Mouse (Mus musculus): ENCODE measurements around the gene Hgfac.

Gene Hgfac

DNA sequence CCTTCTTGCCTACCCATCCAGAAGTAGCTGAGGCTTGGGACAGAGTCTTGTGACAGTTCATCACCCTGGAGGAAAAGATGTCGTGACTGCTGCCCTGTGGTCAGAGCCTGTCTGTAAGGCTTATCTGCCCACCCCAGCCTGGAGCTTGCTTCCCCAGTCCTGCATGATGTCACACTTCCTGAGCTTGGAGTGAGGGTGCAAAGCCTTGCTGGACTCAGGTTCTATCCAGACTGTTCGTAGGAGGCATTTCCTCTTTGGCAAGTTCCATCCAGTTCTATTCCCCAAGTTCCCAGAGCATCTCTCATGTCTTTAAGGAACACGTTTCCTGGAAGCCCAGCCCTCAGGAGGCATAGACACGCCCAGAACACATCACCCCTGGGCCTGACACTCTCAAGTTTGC lies 5.5 kb upstream of the Hgfac start:
- no peak for ATAC-seq (ENCODE audit: insufficient number of reproducible peaks, low FRiP score, low TSS enrichment)

DNA sequence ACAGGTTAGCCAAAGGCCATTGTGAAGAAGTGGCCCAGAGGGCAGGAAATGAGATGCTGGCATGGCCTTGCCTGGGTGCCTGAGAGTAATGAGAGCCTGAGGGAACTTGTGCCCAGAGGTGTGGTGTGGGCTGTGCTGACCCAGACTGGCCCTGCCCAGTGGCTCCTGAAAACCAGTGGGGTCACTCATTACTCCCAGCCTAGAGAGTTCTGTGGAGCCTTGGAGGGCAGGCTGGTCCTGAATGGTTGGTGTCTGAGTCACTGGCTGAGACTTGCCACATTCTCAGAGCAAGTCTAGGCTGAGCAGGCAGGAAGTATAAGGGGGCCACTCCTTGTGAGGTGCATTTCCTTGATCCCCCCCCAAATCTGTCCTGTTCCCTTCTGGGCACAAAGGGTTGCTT lies 3.9 kb upstream of the Hgfac start:
- ATAC-seq (ENCODE audit: insufficient number of reproducible peaks, low FRiP score, low TSS enrichment) = no peak

DNA sequence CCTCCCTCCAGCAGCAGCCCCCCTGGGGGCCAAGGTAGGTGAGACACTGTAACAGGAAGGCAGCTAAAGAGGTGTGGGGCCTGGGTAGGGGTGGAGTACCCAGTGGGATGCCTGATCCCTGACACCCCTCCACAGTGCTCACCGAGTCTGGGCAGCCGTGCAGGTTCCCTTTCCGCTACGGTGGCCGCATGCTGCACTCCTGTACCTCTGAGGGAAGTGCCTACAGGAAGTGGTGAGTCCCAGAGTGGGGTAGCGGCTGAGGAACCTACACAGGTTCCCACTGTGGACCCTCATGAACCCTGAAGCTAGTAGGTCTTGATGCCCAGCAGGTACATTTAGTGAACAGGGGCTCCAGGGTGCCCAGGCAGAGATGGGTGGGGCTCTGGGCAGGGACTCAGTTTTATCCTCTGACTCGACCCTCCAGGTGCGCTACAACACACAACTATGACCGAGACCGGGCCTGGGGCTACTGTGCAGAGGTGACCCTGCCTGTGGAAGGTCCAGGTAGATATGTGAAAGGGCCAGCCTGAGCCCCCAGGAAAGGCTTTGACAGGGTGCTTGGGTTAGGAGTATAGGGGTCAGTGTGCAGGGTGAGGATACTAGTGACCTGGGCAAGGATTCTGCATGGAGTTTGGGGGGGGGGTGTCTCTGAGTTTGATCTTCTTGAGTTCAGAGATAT lies 1.3 kb downstream of the Hgfac start:
- peak; percentile 7; the same call in 1 of the 2 replicates for ATAC-seq (ENCODE audit: insufficient number of reproducible peaks, low FRiP score, low TSS enrichment)

DNA sequence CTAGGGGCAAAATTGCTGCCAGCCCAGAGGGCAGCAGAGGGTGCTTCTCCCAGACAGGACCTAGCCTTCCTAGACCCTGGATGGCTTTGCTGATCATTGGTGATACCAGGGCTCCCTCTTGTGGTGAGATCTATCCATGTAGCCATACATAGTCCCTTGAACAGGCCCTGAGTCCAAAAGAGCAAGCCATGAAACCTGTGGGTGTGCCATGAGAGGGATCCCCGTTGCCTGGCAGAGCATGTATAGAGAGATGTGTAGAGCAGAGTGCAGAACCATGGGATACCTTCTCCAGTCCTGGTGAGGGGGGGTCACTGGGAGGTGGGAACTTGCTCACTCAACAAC lies 1.8 kb downstream of the Hgfac start:
- peak; percentile 71 for ATAC-seq (ENCODE audit: insufficient number of reproducible peaks, low FRiP score, low TSS enrichment)

DNA sequence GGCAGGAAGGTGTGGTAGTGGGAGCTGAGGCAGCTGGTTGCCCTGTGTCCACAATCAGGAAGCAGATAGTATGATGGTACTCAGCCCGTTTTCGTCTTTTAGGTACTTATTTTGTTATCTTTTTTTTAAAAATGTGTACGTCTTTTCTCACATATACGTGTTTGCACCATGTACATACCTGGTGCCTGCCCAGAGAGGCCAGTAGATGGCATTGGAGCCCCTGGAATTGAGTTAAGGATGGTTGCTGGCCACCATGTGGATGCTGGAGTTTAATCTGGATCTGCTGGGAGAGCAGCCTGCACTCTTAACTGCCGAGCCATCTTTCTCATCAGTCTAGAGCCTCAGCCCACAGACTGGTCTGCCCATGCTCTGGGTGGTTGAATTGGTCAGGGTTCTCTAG lies 9.2 kb downstream of the Hgfac start:
- ATAC-seq (ENCODE audit: insufficient number of reproducible peaks, low FRiP score, low TSS enrichment) = no peak

DNA sequence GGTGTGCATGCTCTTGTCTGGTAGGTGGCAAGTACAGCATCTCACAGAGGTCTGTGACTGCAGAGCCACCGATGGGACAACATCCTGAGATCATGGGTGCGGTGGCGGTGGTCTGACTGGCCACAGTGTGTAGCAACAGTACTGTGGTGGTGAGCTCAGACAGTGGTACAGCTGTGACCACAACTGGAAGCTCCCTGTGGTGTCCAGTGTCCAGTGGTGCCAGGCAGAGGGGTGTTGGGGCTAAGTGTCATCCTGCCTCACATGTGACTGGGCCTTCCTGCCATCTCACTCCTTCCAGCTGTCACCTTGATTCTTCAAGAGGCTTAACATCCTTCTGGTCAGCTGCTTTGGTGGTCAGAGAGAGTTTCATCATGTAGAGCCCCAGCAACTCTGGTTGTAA lies 13.3 kb downstream of the Hgfac start:
- ATAC-seq (ENCODE audit: insufficient number of reproducible peaks, low FRiP score, low TSS enrichment) = no peak

DNA sequence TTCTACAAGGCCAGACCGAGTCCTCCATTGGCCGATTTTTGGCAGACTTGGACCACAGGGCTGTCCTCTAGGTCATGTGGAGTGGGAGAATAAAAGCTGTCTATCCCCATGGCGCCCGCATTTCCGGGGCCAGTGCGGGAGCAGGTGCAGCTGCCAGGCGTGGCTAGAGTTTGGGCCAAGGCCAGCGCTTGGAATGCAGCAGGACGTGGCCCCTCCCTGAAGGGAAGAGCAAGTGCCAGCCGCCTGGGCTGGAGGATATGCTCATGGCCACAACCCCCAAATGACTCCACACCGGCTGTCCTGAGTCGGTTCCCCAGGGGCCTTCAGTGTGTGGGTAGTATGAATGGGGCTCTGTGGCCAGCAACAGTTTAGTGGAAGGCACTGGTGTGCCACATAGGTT lies 13.8 kb downstream of the Hgfac start:
- ATAC-seq (ENCODE audit: insufficient number of reproducible peaks, low FRiP score, low TSS enrichment) = no peak

DNA sequence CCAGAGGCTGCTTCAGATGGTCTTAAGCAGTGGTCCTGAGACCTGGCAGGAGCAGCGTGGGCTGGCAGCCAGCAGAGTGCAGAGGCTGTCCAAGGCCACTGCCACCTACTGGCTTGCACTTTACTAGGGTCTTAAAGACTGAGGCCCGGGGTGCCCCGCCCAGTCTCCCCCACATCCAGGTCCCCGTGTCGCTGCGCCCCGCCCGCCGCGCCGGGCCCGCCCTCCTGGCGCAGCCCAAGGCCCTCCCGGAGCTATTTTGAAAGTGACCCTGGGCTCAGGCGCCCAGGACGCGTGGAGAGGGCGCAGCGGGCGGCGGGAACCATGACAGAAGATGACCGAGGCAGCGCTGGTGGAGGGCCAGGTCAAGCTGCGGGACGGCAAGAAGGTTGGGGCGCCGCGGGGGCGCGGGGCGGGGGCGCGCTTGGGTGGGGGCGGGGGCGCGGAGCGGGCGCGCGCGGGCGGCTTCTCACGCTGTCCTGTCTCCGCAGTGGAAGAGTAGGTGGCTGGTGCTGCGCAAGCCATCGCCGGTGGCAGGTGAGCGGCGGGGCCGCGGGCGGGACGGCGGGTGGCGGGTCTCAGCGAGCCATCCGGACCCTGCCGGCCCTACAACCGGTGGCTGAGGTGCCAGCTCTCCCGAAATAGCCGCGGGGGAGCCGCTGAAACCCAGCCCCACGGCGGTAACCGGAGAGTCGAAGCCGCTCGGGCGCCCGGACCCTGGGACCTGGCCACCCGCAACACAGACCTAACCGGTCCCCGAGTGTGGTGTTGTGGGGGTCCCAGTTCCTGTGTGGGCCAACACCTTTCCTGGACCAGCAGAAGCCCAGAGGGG lies 15.5 kb downstream of the Hgfac start, which contains the start of gene Dok7:
Gene Dok7, plus strand, starts transcription at position 163 of the 829 bp plus-strand sequence.
- ATAC-seq (ENCODE audit: insufficient number of reproducible peaks, low FRiP score, low TSS enrichment) = no peak

DNA sequence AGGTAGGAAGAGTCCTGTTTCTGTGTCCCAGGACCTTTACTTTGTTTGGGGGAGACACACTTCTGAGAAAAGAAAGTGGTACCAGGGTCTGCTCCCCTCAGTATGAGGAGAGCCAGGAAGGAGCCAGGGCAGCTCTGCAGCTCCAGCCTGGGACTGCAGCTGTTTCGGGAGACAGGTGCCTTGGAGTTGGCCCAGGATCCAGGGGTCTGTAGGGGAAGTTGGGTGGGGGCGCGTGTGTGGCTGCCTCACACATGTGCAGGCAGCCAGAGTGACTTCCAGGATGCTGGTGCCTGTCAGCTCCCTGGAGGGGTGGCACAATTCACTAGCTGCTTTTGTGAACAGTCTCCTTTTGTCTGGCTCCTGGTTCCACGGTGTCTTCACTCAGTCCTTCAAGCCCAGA lies 16.3 kb downstream of the Hgfac start:
- no peak for ATAC-seq (ENCODE audit: insufficient number of reproducible peaks, low FRiP score, low TSS enrichment)

DNA sequence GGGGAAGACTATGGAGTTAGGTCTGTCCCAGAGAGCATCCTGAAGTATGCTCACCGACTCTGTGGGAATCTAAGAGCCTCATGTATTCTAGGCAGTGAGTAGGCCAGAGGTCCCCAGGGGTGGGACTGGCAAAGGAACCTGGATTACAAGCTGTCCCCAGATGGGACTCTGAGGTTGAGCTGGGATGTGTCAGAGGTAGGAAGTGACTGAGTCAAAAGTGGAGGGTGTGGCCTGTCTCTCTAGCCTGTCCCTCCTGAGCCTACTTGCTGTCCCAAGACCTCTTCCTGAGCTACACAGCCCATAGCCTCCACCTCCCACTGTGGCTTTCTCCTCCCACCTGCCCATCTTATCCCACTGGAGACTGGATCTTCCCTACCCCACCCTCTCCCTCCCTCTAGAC lies 16.9 kb downstream of the Hgfac start:
- no peak for ATAC-seq (ENCODE audit: insufficient number of reproducible peaks, low FRiP score, low TSS enrichment)

DNA sequence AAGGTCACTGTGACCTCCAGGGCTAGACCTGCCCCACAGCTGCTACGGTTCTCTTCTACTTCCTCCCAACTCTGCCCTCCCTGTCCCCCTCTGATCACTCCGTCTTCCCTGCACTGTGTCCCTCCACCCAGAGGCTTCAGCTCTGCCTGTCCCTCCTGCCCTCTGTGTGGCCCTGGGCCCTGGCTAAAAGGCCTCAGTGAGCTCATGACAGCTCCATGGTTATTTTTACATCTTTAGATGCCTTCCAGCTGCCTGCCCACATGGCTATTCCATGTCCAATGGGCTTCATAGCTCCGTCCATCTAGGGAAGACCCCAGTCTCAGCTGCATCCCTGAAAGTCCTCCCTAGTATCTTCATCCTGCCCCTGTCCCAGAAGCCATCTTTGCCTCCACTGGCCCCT lies 18.8 kb downstream of the Hgfac start:
- ATAC-seq (ENCODE audit: insufficient number of reproducible peaks, low FRiP score, low TSS enrichment) = no peak

DNA sequence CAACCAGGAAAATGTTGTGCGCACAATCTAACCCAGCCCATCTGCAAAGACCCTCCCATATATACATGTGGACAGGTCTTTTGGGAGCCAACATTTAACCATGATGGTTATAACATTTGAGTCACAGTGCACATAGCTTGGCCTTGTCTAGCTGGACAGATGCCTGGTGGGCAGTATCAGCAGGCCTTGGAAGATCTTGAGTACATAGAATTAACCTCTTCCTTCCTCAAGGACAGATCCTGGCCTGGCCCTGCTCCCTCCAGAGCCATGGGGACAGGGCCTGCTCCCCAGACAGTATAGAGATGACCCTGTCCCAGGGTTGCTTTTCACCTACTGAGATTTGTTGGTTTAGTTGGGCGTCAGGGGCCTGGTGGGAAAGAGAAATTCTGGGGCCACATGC lies 28.5 kb downstream of the Hgfac start:
- no peak for ATAC-seq (ENCODE audit: insufficient number of reproducible peaks, low FRiP score, low TSS enrichment)

DNA sequence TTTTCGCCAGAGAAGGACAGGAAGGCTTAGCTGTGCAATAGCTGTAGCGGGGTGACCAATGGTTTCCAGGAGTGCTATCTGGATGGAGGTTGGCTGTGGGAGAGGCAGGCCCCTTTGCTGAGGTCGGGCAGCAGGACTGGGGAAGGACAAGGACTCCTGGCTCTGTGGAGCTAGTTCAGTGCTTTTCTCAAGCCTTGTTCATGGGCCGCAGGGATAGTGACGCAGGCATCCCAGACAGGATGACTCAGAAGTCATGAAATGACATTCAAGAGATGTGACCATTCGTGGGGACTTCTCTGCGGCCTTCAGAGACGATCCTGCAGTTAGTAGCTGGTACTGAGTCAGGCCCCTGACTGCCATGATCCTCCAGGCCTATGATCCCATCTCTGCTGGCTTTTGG lies 29.0 kb downstream of the Hgfac start:
- no peak for ATAC-seq (ENCODE audit: insufficient number of reproducible peaks, low FRiP score, low TSS enrichment)

DNA sequence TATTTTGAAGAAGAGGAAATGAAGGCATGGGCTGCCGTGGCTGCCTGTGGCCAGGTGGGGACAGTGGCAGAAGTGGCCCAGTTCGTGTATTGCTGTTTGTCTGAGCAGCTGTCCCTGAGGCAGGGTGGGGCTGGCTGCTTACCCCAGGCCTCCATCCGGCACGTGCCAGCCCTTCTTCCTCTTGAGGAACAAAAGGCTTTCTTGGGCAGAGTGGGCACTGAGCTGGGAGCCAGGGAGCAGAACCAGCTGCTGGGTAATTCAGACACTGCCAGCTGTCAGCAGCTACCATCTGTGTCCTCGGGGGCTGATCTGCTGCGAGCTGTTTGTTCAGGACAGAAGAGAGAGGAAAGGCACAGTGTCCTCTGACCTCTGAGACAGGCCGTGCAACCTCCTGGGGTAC lies 29.6 kb downstream of the Hgfac start:
- no peak for ATAC-seq (ENCODE audit: insufficient number of reproducible peaks, low FRiP score, low TSS enrichment)

DNA sequence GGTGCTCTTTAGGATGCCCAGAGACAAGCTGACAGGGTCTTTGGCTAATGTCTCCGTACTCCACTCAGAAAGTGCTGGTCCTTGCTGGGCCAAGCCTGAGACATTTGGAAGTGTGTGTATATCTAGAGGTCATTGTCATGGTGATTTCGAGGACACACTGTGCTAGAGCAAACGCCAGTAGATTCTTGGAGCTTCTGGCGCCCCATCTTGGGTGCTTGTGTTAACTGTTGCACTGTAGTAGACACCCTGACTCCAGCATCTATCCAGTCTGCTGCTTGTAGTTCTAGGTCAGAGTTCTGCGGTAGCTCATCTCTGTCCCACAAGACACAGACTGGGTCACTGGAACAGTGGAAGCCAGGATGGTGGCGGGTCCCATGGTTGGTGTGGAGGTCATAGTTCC lies 30.5 kb downstream of the Hgfac start:
- ATAC-seq (ENCODE audit: insufficient number of reproducible peaks, low FRiP score, low TSS enrichment) = no peak

DNA sequence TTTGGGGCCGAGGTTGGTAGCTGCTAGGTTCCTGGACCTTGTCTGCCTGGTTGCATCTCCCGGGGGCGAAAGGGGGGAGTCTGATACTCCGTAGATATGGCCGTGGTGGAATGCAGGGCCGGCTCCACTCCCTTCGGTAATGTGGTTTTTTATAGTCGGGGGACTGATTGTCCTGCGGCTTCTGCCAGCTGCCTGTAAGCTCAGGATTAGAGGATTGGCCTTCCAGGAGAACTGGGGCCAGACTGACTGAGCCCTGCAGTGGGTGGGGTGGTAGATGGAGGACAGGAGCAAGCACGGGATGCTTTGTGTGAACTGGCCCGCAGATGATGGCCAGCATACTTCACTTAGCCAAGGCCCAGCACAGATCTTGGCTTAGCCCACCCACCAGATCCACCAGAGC lies 31.9 kb downstream of the Hgfac start:
- ATAC-seq (ENCODE audit: insufficient number of reproducible peaks, low FRiP score, low TSS enrichment) = no peak

DNA sequence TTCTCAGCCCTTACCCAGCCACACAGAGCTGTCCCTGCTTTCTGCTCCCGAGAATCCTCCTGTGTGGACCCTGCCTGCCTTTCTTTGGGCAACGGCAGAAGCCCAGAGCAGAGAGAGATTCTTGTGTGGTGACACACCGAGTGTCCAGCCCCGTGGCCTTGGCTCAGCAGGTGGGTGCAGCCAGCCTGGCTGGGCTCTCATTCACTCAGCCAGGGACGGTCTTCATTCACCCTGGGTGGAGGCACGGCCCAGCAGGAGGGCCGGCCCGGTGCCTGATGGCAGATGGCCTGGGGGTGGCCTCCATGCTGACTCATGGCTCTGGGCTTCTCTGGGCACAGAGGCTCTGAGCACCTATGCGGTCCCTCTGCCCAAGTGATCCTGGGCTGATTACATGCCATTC lies 32.7 kb downstream of the Hgfac start:
- peak; percentile 57; the same call in 1 of the 2 replicates for ATAC-seq (ENCODE audit: insufficient number of reproducible peaks, low FRiP score, low TSS enrichment)

DNA sequence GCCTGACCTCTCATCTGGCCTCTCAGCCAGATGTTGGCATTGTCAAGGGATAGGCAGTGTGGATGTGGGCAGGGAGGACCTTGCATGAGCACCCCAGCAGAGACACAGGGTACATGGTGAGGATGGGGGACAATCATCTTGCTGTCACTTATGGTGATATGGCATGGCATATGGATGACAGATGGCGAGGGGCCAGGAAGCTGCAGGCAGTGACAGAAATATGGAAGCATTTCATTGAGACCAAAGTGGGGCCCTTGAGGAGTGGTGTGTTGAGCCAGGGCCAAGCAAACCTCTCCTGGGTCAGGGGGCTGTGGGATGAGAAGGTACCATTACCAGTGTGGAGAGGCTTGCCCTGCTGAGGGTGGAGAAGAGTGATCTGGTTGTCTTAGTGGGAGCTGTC lies 35.1 kb downstream of the Hgfac start:
- ATAC-seq (ENCODE audit: insufficient number of reproducible peaks, low FRiP score, low TSS enrichment) = no peak

DNA sequence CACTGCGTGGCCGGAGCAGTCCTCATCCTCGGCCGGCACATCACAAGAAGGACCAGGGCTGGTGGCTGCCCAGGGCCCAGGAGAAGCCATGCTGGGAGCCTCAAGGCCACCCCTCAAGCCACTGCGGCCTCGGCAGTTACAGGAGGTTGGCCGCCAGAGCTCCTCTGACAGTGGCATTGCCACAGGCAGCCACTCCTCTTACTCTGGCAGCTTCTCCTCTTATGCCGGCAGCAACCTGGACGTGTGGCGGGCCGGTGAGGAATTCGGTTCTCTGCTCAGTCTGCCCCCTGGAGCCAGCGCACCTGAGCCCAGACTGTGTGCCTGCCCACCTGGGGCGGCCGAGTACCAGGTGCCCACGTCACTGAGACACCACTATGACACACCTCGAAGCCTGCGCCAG lies 37.8 kb downstream of the Hgfac start:
- ATAC-seq (ENCODE audit: insufficient number of reproducible peaks, low FRiP score, low TSS enrichment) = no peak

DNA sequence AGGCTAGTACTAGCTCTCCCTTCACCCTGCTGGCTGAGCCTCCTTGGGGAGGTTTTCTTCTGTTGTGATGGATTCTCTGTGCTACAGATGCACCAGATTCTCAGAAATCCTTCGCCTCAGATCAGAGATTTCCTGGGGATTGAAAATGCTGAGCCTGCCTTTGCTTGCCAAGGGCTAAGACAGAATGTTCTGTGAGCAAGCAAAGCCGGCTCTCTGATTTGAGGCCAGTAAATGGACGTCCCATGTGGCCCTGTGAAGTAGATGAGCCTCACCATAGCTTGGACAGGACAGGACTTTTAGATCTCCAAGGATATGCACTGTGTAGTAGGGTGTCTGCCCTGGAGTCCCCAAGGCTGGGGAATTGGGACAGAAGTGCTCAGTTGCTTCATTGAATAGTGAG lies 43.6 kb downstream of the Hgfac start:
- ATAC-seq (ENCODE audit: insufficient number of reproducible peaks, low FRiP score, low TSS enrichment) = no peak

DNA sequence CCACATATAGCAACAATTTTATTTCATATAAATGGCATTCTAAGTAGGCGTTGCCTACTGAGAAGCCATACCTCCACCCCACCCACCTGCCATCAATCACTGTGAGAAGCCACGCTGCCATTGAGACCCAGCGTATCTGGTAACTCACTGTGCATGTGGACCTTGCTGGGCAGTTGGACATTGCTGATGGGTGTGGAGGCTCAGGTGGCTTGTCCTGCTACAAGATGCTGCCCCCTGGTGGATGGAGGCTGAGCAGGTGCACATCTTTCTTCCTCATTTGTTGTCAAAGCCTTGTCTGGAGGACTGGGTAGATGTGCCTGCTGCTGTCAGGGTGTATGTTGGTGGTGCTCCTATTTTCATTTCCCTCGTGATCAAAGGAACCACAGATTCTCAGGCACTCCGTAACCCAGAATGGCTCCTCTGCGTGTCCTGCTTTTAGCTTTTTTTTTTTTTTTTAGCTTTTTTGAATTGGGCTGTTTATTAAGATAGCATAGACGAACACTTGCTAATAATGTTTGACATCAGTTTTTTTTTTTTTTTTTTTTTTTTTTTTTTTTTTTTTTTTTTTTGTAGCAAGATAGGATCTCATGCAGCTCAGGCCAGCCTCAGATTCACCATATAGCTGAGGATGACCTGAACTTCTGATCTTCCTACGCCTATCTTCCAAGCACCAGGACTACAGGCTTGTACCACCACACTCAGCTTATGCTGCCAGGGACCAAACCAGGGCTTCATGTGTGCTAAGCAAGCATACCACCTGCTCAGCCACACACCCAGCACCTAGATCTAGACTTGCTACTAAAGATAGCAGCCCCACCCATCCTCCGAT lies 47.7 kb downstream of the Hgfac start:
- ATAC-seq (ENCODE audit: insufficient number of reproducible peaks, low FRiP score, low TSS enrichment) = no peak

All from cerebellum, adult (tissue).